Mouse (Mus musculus): Measurements from ENCODE around the gene Pkdrej.

DNA sequence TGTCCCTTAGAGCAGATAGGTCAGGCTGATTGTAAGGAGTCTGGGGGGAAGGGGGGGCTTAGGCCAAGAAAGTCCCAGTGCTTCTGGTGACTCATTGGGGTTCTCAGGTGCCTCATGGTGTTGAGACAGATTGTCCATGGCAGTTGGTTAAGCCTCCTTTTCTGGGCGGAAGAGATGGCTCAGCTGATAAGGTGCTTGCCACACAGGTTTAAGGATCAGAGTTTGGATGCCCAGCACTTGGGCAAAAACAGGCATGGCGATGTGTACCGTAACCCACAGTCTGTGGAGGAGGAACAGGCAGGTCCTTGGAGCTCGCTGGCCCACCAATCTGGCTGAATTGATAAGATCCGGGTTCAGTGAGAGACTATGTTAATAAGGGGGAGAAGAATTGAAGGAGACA, 15.4 kb upstream of the Pkdrej start:
- TF ChIP-seq POLR2A (IDR thresholded peaks at IDR 0.05; ENCODE audit: low read depth, low read length) (no peak), CTCF (IDR thresholded peaks at IDR 0.05; ENCODE audit: extremely low read depth, insufficient read depth, insufficient read length, insufficient replicate concordance) (no peak)
